Mouse (Mus musculus) lung, postnatal 0 days (tissue): ENCODE measurements around the gene Gtf3c1. TPM values are rescaled to one million over a fixed set of nuclear protein-coding genes. Genes with fewer than 3 reads are reported as not detected.

Source experiments
- ATAC-seq: fragments of 200-750 bp; cut with Nextera tagmentation; 2 replicates; pipeline ENCODE4 v1.8.0; 2017; ENCODE audit warnings: moderate library complexity
- DNase-seq: peaks from one replicate; pipeline ENCODE4 v3.0.0-alpha.2; 2016; ENCODE audit warnings: low spot score
- H3K27ac ChIP-seq: fragments of 300-500 bp; sonication (generic); 2 replicates; pipeline ENCODE4 v1.5.1; 2014; ENCODE audit warnings: antibody characterized with exemption, mild to moderate bottlenecking, low read length, mixed read lengths
- H3K27me3 ChIP-seq: fragments of 300-500 bp; sonication (generic); replicated peaks from 2 replicates; pipeline ENCODE4 v1.6.1; 2014; ENCODE audit warnings: low read length, mixed read lengths; ENCODE audit not compliant: insufficient read depth
- H3K36me3 ChIP-seq: fragments of 300-500 bp; sonication (generic); 2 replicates; pipeline ENCODE4 v1.6.1; 2014; ENCODE audit warnings: low read length, mixed read lengths; ENCODE audit not compliant: insufficient read depth
- H3K4me1 ChIP-seq: fragments of 300-500 bp; sonication (generic); 2 replicates; pipeline ENCODE4 v1.6.1; 2014; ENCODE audit warnings: antibody characterized with exemption, low read depth, low read length, mixed read lengths; ENCODE audit not compliant: insufficient read depth
- H3K4me2 ChIP-seq: fragments of 300-500 bp; sonication (generic); replicated peaks from 2 replicates; pipeline ENCODE4 v1.6.1; 2014; ENCODE audit warnings: low read depth, mild to moderate bottlenecking, low read length, moderate library complexity, mixed read lengths
- H3K4me3 ChIP-seq: fragments of 300-500 bp; sonication (generic); 2 replicates; pipeline ENCODE4 v1.5.1; 2014; ENCODE audit warnings: low read depth, low read length
- H3K9ac ChIP-seq: fragments of 300-500 bp; sonication (generic); replicated peaks from 2 replicates; pipeline ENCODE4 v1.6.1; 2014; ENCODE audit warnings: low read depth, mild to moderate bottlenecking
- H3K9me3 ChIP-seq: fragments of 300-500 bp; sonication (generic); 2 replicates; pipeline ENCODE4 v1.6.1; 2016; ENCODE audit warnings: low read length, mixed read lengths
- CTCF ChIP-seq: IDR thresholded peaks from 2 replicates; pipeline ENCODE4 v1.5.1; 2016; ENCODE audit warnings: antibody characterized with exemption, mild to moderate bottlenecking
- EP300 ChIP-seq: IDR thresholded peaks from 2 replicates; pipeline ENCODE4 v1.6.1; 2016; ENCODE audit warnings: antibody characterized with exemption, mild to moderate bottlenecking, control low read depth
- WGBS: fragments of 180-500 bp; shearing (Covaris S2); extraction: QIAGEN DNeasy Blood & Tissue Kit; methylation state at CpG from one replicate; pipeline ENCODE4 v1.1.7; 2014; 5-methylcytosine and 5-hydroxymethylcytosine counted together
- polyA plus RNA-seq: library from polyadenylated mRNA; unstranded; fragments of >200 nt; fragmentation: Nextera tagmentation; extraction: Ambion mirVana; gene quantifications from 2 replicates; pipeline ENCODE4 v1.2.1, GENCODE M21; 2015

Gtf3c1 gene
- polyA plus RNA-seq, 1 experiment from 2014 or later, result 13.6 TPM

GRCm38 (mm10) chr7:125601280-125601670 lies 106.3 kb downstream of the Gtf3c1 start:
- TF ChIP-seq CTCF (no peak), EP300 (no peak)
- DNase-seq (no peak), ATAC-seq (no peak)
- no peaks in the 10 kb centered on the region for H3K36me3 ChIP-seq
- H3K4me3 ChIP-seq, result no peak overlapping the region
- H3K27me3 ChIP-seq, result no peaks in the 10 kb centered on the region
- no peaks in the 10 kb centered on the region for H3K9me3 ChIP-seq
- H3K4me1 ChIP-seq, result 0 out of 2 replicates have a peak, but pooled peaks cover 3% of the 10 kb centered on the region
- 83% methylated on average over 6 of the region's 6 CpGs for WGBS
- H3K27ac ChIP-seq, result no peak overlapping the region
- no peak overlapping the region for H3K4me2 ChIP-seq
- no peak overlapping the region for H3K9ac ChIP-seq

GRCm38 (mm10) chr7:125600612-125601279 lies 106.8 kb downstream of the Gtf3c1 start:
- H3K27me3 ChIP-seq, result no peaks in the 10 kb centered on the region
- no peak overlapping the region for H3K4me3 ChIP-seq
- DNase-seq (no peak), ATAC-seq (no peak)
- WGBS, result 30% methylated on average over 6 of the region's 6 CpGs
- H3K9ac ChIP-seq, result no peak overlapping the region
- H3K27ac ChIP-seq, result no peak overlapping the region
- no peaks in the 10 kb centered on the region for H3K9me3 ChIP-seq
- no peaks in the 10 kb centered on the region for H3K36me3 ChIP-seq
- no peaks in the 10 kb centered on the region for H3K4me1 ChIP-seq
- TF ChIP-seq CTCF, result no peak
- TF ChIP-seq EP300, result no peak
- H3K4me2 ChIP-seq, result no peak overlapping the region

- Histone ChIP-seq H3K4me1 (no peaks in the 10 kb centered on the region), H3K9me3 (no peaks in the 10 kb centered on the region), H3K36me3 (no peaks in the 10 kb centered on the region), H3K27ac (no peak overlapping the region), H3K4me2 (no peak overlapping the region), H3K27me3 (no peaks in the 10 kb centered on the region), H3K4me3 (no peak overlapping the region), H3K9ac (no peak overlapping the region)
- ATAC-seq (no peak), DNase-seq (no peak)
- WGBS, result 63% methylated on average over 10 of the region's 10 CpGs
- TF ChIP-seq EP300 (no peak), CTCF (no peak)
Observed at GRCm38 (mm10) chr7:125600136-125600535, 107.4 kb downstream of the Gtf3c1 start.

- no peak for TF ChIP-seq EP300
Observed at GRCm38 (mm10) chr7:125599373-125599973, 108.1 kb downstream of the Gtf3c1 start.

GRCm38 (mm10) chr7:125597516-125598347 lies 109.8 kb downstream of the Gtf3c1 start:
- H3K4me1 ChIP-seq, result no peaks in the 10 kb centered on the region
- no peak overlapping the region for H3K27ac ChIP-seq
- no peaks in the 10 kb centered on the region for H3K27me3 ChIP-seq
- DNase-seq (no peak), ATAC-seq (no peak)
- no peak overlapping the region for H3K4me3 ChIP-seq
- no peak overlapping the region for H3K4me2 ChIP-seq
- no peak overlapping the region for H3K9ac ChIP-seq
- TF ChIP-seq EP300, result no peak
- no peak for TF ChIP-seq CTCF
- H3K36me3 ChIP-seq, result no peaks in the 10 kb centered on the region
- H3K9me3 ChIP-seq, result no peaks in the 10 kb centered on the region
- 92% methylated on average over 11 of the region's 11 CpGs for WGBS

More at GRCm38 (mm10) chr7:125599373-125599973, 108.1 kb downstream of the Gtf3c1 start:
- ATAC-seq (no peak), DNase-seq (no peak)
- WGBS, result 32% methylated on average over 4 of the region's 4 CpGs
- H3K36me3 ChIP-seq, result no peaks in the 10 kb centered on the region
- H3K4me1 ChIP-seq, result no peaks in the 10 kb centered on the region
- H3K9ac ChIP-seq, result no peak overlapping the region
- H3K9me3 ChIP-seq, result no peaks in the 10 kb centered on the region
- no peak overlapping the region for H3K4me2 ChIP-seq
- H3K27me3 ChIP-seq, result no peaks in the 10 kb centered on the region
- no peak overlapping the region for H3K4me3 ChIP-seq
- H3K27ac ChIP-seq, result no peak overlapping the region

- TF ChIP-seq CTCF (no peak), EP300 (no peak)
- Histone ChIP-seq H3K9ac (no peak overlapping the region), H3K4me2 (no peak overlapping the region), H3K36me3 (no peaks in the 10 kb centered on the region), H3K27ac (no peak overlapping the region), H3K4me1 (no peaks in the 10 kb centered on the region), H3K27me3 (no peaks in the 10 kb centered on the region), H3K9me3 (no peaks in the 10 kb centered on the region), H3K4me3 (no peak overlapping the region)
- DNase-seq, result no peak
- no peak for ATAC-seq
- 83% methylated on average over 9 of the region's 9 CpGs for WGBS
Observed at GRCm38 (mm10) chr7:125597083-125597482, 110.5 kb downstream of the Gtf3c1 start.
